Mouse (Mus musculus): ENCODE data around the gene Spdl1. TPM values are rescaled to one million over a fixed set of nuclear protein-coding genes. Genes with fewer than 3 reads are reported as not detected.

Gene Spdl1
- polyA plus RNA-seq (2014; fragmentation: Nextera tagmentation; extraction: Ambion mirVana) = 3.1 and 4.6 TPM in 2 replicates

GRCm38 (mm10) chr11:34833318-34834086 lies at the start of gene Spdl1:
Spdl1 (minus strand) TSS chr11:34833641.
- DNase-seq (peak; percentile 99), ATAC-seq (ENCODE audit: low FRiP score, low TSS enrichment) (peak; percentile 94)
- under 1% methylated on average over 49 of the region's 49 CpGs for WGBS
- 0 out of 2 replicates have a peak within 1 kb of the TSS, but pooled peaks have one; percentile 32 for H3K27ac ChIP-seq (replicated peaks; ENCODE audit: low read depth, low read length)
- H3K9me3 ChIP-seq (ENCODE audit: control insufficient read depth, low read length) = no peaks in the 10 kb centered on the region
- peaks cover 9% of the 10 kb centered on the region; the same call in 1 of the 2 replicates for H3K36me3 ChIP-seq (ENCODE audit: control insufficient read depth, insufficient read depth, low read length)
- peak within 1 kb of the TSS; percentile 68 for H3K4me3 ChIP-seq (replicated peaks; ENCODE audit: low read depth, low read length)
- peak within 1 kb of the TSS; percentile 91 for H3K4me2 ChIP-seq (ENCODE audit: low read length)
- 0 out of 2 replicates have a peak, but pooled peaks cover 11% of the 10 kb centered on the region for H3K4me1 ChIP-seq (ENCODE audit: control insufficient read depth, insufficient read depth, low read length)
- peak within 1 kb of the TSS; percentile 60 for H3K9ac ChIP-seq (replicated peaks; ENCODE audit: low read length)
- H3K27me3 ChIP-seq (ENCODE audit: control insufficient read depth, insufficient read depth, low read length) = no peaks in the 10 kb centered on the region

GRCm38 (mm10) chr11:34881528-34881927 lies 48.1 kb upstream of the Spdl1 start:
- H3K27me3 ChIP-seq (ENCODE audit: control insufficient read depth, insufficient read depth, low read length) = no peaks in the 10 kb centered on the region
- H3K9me3 ChIP-seq (ENCODE audit: control insufficient read depth, low read length) = no peaks in the 10 kb centered on the region
- WGBS = 55% methylated on average over 5 of the region's 5 CpGs
- DNase-seq = peak; percentile 81
- no peaks in the 10 kb centered on the region for H3K36me3 ChIP-seq (ENCODE audit: control insufficient read depth, insufficient read depth, low read length)
- no peak for ATAC-seq (ENCODE audit: low FRiP score, low TSS enrichment)
- no peaks in the 10 kb centered on the region for H3K4me1 ChIP-seq (ENCODE audit: control insufficient read depth, insufficient read depth, low read length)
- no peak overlapping the region for H3K9ac ChIP-seq (replicated peaks; ENCODE audit: low read length)
- no peak overlapping the region for H3K4me3 ChIP-seq (replicated peaks; ENCODE audit: low read depth, low read length)
- no peak overlapping the region for H3K4me2 ChIP-seq (ENCODE audit: low read length)
- H3K27ac ChIP-seq (replicated peaks; ENCODE audit: low read depth, low read length) = no peak overlapping the region

GRCm38 (mm10) chr11:34879678-34880077 lies 46.2 kb upstream of the Spdl1 start:
- Histone ChIP-seq H3K27me3 (ENCODE audit: control insufficient read depth, insufficient read depth, low read length) (no peaks in the 10 kb centered on the region), H3K27ac (replicated peaks; ENCODE audit: low read depth, low read length) (no peak overlapping the region), H3K9me3 (ENCODE audit: control insufficient read depth, low read length) (no peaks in the 10 kb centered on the region), H3K4me1 (ENCODE audit: control insufficient read depth, insufficient read depth, low read length) (no peaks in the 10 kb centered on the region), H3K36me3 (ENCODE audit: control insufficient read depth, insufficient read depth, low read length) (no peaks in the 10 kb centered on the region), H3K4me3 (replicated peaks; ENCODE audit: low read depth, low read length) (no peak overlapping the region), H3K4me2 (ENCODE audit: low read length) (no peak overlapping the region), H3K9ac (replicated peaks; ENCODE audit: low read length) (no peak overlapping the region)
- WGBS = 78% methylated on average over 1 of the region's 1 CpGs
- DNase-seq = no peak
- ATAC-seq (ENCODE audit: low FRiP score, low TSS enrichment) = no peak

GRCm38 (mm10) chr11:34873861-34874260 lies 40.4 kb upstream of the Spdl1 start:
- no peak overlapping the region for H3K27ac ChIP-seq (replicated peaks; ENCODE audit: low read depth, low read length)
- ATAC-seq (ENCODE audit: low FRiP score, low TSS enrichment) (no peak), DNase-seq (no peak)
- WGBS = 80% methylated on average over 2 of the region's 2 CpGs
- H3K4me1 ChIP-seq (ENCODE audit: control insufficient read depth, insufficient read depth, low read length) = no peaks in the 10 kb centered on the region
- H3K9me3 ChIP-seq (ENCODE audit: control insufficient read depth, low read length) = no peaks in the 10 kb centered on the region
- H3K4me2 ChIP-seq (ENCODE audit: low read length) = no peak overlapping the region
- no peak overlapping the region for H3K9ac ChIP-seq (replicated peaks; ENCODE audit: low read length)
- no peaks in the 10 kb centered on the region for H3K36me3 ChIP-seq (ENCODE audit: control insufficient read depth, insufficient read depth, low read length)
- H3K4me3 ChIP-seq (replicated peaks; ENCODE audit: low read depth, low read length) = no peak overlapping the region
- no peaks in the 10 kb centered on the region for H3K27me3 ChIP-seq (ENCODE audit: control insufficient read depth, insufficient read depth, low read length)

DNA sequence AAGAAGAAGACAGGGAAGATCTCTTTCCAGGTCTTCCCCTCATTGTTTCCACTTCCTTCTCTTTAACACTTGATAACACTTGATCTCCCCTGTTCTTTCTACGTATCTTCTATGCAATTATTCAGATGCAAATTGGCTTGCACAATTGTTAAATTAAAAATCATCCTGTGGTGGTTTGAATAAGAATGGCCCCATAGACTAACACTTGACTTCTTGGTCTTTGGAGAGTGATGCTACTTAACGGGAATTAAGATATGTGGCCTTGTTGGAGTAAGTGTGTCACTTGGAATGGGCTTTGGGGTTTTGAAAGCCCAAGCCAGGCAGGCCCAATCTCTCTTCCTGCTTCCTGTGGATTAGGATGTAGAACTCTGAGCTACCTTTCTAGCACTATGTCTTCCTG lies 39.0 kb upstream of the Spdl1 start:
- no peaks in the 10 kb centered on the region for H3K4me1 ChIP-seq (ENCODE audit: control insufficient read depth, insufficient read depth, low read length)
- WGBS = 71% methylated on average over 2 of the region's 2 CpGs
- H3K4me3 ChIP-seq (replicated peaks; ENCODE audit: low read depth, low read length) = no peak overlapping the region
- H3K27me3 ChIP-seq (ENCODE audit: control insufficient read depth, insufficient read depth, low read length) = no peaks in the 10 kb centered on the region
- no peak overlapping the region for H3K27ac ChIP-seq (replicated peaks; ENCODE audit: low read depth, low read length)
- H3K9me3 ChIP-seq (ENCODE audit: control insufficient read depth, low read length) = no peaks in the 10 kb centered on the region
- no peaks in the 10 kb centered on the region for H3K36me3 ChIP-seq (ENCODE audit: control insufficient read depth, insufficient read depth, low read length)
- ATAC-seq (ENCODE audit: low FRiP score, low TSS enrichment) (no peak), DNase-seq (no peak)
- no peak overlapping the region for H3K4me2 ChIP-seq (ENCODE audit: low read length)
- H3K9ac ChIP-seq (replicated peaks; ENCODE audit: low read length) = no peak overlapping the region

DNA sequence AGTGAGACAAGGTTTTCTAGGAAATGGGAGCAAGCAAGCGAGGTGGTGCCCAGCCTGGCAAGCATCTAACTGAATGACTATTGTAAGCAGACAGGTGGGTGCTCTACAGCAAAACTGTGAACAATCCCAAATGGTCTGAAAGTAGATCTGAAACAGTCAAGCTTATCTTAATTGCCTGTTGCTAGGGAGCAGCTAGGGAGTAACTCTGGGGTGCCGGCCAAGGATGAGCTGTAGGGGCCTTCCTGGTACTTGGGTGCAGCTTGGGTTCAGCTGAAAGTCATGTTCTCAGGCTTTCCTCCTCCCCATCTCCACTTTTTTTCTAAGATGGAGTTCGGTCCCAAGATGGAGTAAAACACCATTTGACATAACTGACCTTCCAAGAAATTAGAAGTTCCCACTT lies 38.5 kb upstream of the Spdl1 start:
- no peaks in the 10 kb centered on the region for H3K9me3 ChIP-seq (ENCODE audit: control insufficient read depth, low read length)
- no peaks in the 10 kb centered on the region for H3K27me3 ChIP-seq (ENCODE audit: control insufficient read depth, insufficient read depth, low read length)
- no peak overlapping the region for H3K4me3 ChIP-seq (replicated peaks; ENCODE audit: low read depth, low read length)
- no peak for ATAC-seq (ENCODE audit: low FRiP score, low TSS enrichment)
- no peak overlapping the region for H3K27ac ChIP-seq (replicated peaks; ENCODE audit: low read depth, low read length)
- 87% methylated on average over 3 of the region's 3 CpGs for WGBS
- no peaks in the 10 kb centered on the region for H3K36me3 ChIP-seq (ENCODE audit: control insufficient read depth, insufficient read depth, low read length)
- no peak overlapping the region for H3K9ac ChIP-seq (replicated peaks; ENCODE audit: low read length)
- no peaks in the 10 kb centered on the region for H3K4me1 ChIP-seq (ENCODE audit: control insufficient read depth, insufficient read depth, low read length)
- no peak for DNase-seq
- no peak overlapping the region for H3K4me2 ChIP-seq (ENCODE audit: low read length)

DNA sequence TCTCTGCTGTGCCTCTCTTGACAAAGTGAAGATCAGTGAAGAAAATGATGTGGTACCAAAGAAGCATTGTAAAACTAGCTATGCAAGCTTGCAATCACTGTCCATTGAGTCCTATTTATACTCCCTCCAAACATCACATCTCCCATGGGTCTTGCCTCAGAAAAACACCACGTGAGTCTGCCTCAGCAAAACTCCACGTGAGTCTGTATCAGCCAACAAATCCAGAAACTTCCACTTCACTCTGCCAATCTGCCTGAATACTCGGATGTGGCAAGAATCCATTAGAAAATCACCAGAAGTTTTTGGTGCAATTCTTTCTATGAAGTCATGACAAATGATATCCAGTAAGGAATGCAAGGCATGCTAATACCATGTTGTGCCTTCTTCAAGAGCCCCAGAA lies 38.0 kb upstream of the Spdl1 start:
- no peak for ATAC-seq (ENCODE audit: low FRiP score, low TSS enrichment)
- no peak overlapping the region for H3K4me2 ChIP-seq (ENCODE audit: low read length)
- no peak overlapping the region for H3K9ac ChIP-seq (replicated peaks; ENCODE audit: low read length)
- H3K36me3 ChIP-seq (ENCODE audit: control insufficient read depth, insufficient read depth, low read length) = no peaks in the 10 kb centered on the region
- H3K27ac ChIP-seq (replicated peaks; ENCODE audit: low read depth, low read length) = no peak overlapping the region
- WGBS = 83% methylated on average over 3 of the region's 3 CpGs
- no peak for DNase-seq
- H3K27me3 ChIP-seq (ENCODE audit: control insufficient read depth, insufficient read depth, low read length) = no peaks in the 10 kb centered on the region
- no peak overlapping the region for H3K4me3 ChIP-seq (replicated peaks; ENCODE audit: low read depth, low read length)
- no peaks in the 10 kb centered on the region for H3K4me1 ChIP-seq (ENCODE audit: control insufficient read depth, insufficient read depth, low read length)
- no peaks in the 10 kb centered on the region for H3K9me3 ChIP-seq (ENCODE audit: control insufficient read depth, low read length)

DNA sequence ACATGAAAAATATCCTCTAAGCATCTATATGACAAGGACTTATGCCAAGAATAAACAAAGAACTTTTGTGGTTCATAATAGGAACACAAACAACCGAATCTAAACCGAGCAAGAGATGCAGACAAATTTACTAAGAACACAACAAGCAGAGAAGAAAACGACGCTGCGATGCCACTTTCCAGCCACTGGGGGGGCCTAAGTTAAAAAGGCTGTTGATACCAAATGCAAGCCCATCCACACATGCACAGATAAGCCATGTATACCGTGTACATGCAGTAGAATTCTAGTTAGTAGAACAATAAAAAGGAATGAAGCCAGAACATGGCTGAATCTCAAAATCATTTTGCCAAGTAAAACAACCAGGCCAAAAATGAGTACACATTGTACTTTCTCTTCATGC lies 35.2 kb upstream of the Spdl1 start:
- H3K4me3 ChIP-seq (replicated peaks; ENCODE audit: low read depth, low read length) = no peak overlapping the region
- H3K4me1 ChIP-seq (ENCODE audit: control insufficient read depth, insufficient read depth, low read length) = no peaks in the 10 kb centered on the region
- H3K9me3 ChIP-seq (ENCODE audit: control insufficient read depth, low read length) = no peaks in the 10 kb centered on the region
- H3K4me2 ChIP-seq (ENCODE audit: low read length) = no peak overlapping the region
- no peaks in the 10 kb centered on the region for H3K27me3 ChIP-seq (ENCODE audit: control insufficient read depth, insufficient read depth, low read length)
- H3K36me3 ChIP-seq (ENCODE audit: control insufficient read depth, insufficient read depth, low read length) = no peaks in the 10 kb centered on the region
- DNase-seq (peak; percentile 53), ATAC-seq (ENCODE audit: low FRiP score, low TSS enrichment) (no peak)
- WGBS = 44% methylated on average over 6 of the region's 6 CpGs
- no peak overlapping the region for H3K9ac ChIP-seq (replicated peaks; ENCODE audit: low read length)
- H3K27ac ChIP-seq (replicated peaks; ENCODE audit: low read depth, low read length) = no peak overlapping the region

DNA sequence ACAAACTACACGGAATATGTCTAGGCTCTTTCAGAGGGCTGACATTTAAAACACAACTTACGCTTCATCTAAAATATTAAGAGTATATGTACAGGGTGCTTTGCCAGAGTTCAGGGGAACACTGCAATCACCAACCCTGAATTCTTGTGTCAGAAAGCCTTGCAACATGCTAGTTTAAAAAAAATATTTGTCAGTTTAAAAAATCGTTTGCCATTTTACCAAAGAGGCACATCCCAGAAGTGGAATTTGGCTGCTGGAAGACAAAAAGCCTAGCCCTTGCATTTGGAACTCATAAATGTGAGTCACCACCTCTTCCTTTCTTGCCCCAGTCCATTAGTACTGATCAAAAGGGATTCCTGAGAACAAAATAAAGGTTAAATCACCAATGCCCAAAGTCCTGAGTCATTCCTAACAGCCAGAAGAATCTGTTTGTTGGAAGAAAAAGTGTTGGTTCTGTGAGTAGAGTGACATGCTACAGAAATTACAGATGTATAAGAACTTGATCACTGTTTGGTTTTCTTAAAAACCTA lies 32.4 kb upstream of the Spdl1 start:
- no peak overlapping the region for H3K4me3 ChIP-seq (replicated peaks; ENCODE audit: low read depth, low read length)
- H3K27me3 ChIP-seq (ENCODE audit: control insufficient read depth, insufficient read depth, low read length) = no peaks in the 10 kb centered on the region
- H3K36me3 ChIP-seq (ENCODE audit: control insufficient read depth, insufficient read depth, low read length) = no peaks in the 10 kb centered on the region
- ATAC-seq (ENCODE audit: low FRiP score, low TSS enrichment) (no peak), DNase-seq (no peak)
- H3K4me1 ChIP-seq (ENCODE audit: control insufficient read depth, insufficient read depth, low read length) = no peaks in the 10 kb centered on the region
- no peak overlapping the region for H3K4me2 ChIP-seq (ENCODE audit: low read length)
- no peak overlapping the region for H3K27ac ChIP-seq (replicated peaks; ENCODE audit: low read depth, low read length)
- no peak overlapping the region for H3K9ac ChIP-seq (replicated peaks; ENCODE audit: low read length)
- H3K9me3 ChIP-seq (ENCODE audit: control insufficient read depth, low read length) = no peaks in the 10 kb centered on the region
- 85% methylated on average over 3 of the region's 3 CpGs for WGBS

All from midbrain, embryonic 14.5 days (tissue).